Mouse (Mus musculus): ENCODE results near the gene Swt1. TPM values are rescaled to one million over a fixed set of nuclear protein-coding genes. Genes with fewer than 3 reads are reported as not detected.
"Not testable (repeated sequence)": the region's sequence is repeated elsewhere in the genome, so short reads cannot be mapped to it uniquely, and the experiment has no call there.

The Swt1 gene
- 10 to 100 TPM; 12.5 to 13.2 TPM for total RNA-seq (2021)

GRCm38 (mm10) chr1:151428263-151429221, at the start of gene Swt1, which contains the start of gene Trmt1l:
Swt1 (minus strand) TSS chr1:151428455.
Trmt1l (plus strand) TSS chr1:151428542.
- intact Hi-C loops (cut with DNase I), result loop anchor here (10.0 kb wide), 1 partner anchor 1034 kb away; the partner anchor contains the start of genes Odr4 and Tpr
- peak; percentile 99 to 100 for DNase-seq (ENCODE audit: low spot score in 2 of 2)

GRCm38 (mm10) chr1:151472386-151472785, 44.1 kb upstream of the Swt1 start:
- DNase-seq (ENCODE audit: low spot score in 2 of 2); intact Hi-C loops (cut with DNase I): not testable (repeated sequence)

GRCm38 (mm10) chr1:151471429-151471828, 43.2 kb upstream of the Swt1 start:
- intact Hi-C loops (cut with DNase I), result no loop called here
- DNase-seq (ENCODE audit: low spot score in 2 of 2), result no peak

- no peak for DNase-seq (ENCODE audit: low spot score in 2 of 2)
- intact Hi-C loops (cut with DNase I), result no loop called here
Observed at GRCm38 (mm10) chr1:151466571-151466970, 38.3 kb upstream of the Swt1 start.

GRCm38 (mm10) chr1:151464914-151465313, 36.7 kb upstream of the Swt1 start:
- no peak for DNase-seq (ENCODE audit: low spot score in 2 of 2)
- intact Hi-C loops (cut with DNase I), result no loop called here

- intact Hi-C loops (cut with DNase I), result no loop called here
- no peak for DNase-seq (ENCODE audit: low spot score in 2 of 2)
Observed at GRCm38 (mm10) chr1:151461265-151461664, 33.0 kb upstream of the Swt1 start.

- no peak for DNase-seq (ENCODE audit: low spot score in 2 of 2)
- intact Hi-C loops (cut with DNase I), result no loop called here
Observed at GRCm38 (mm10) chr1:151457087-151457486, 28.8 kb upstream of the Swt1 start.

- intact Hi-C loops (cut with DNase I), result no loop called here
- no peak for DNase-seq (ENCODE audit: low spot score in 2 of 2)
Observed at GRCm38 (mm10) chr1:151451946-151452345, 23.7 kb upstream of the Swt1 start.

GRCm38 (mm10) chr1:151450851-151451250, 22.6 kb upstream of the Swt1 start:
- intact Hi-C loops (cut with DNase I), result no loop called here

GRCm38 (mm10) chr1:151449866-151450265, 21.6 kb upstream of the Swt1 start:
- no peak for DNase-seq (ENCODE audit: low spot score in 2 of 2)
- intact Hi-C loops (cut with DNase I), result no loop called here

More at GRCm38 (mm10) chr1:151450851-151451250, 22.6 kb upstream of the Swt1 start:
- no peak for DNase-seq (ENCODE audit: low spot score in 2 of 2)

- DNase-seq (ENCODE audit: low spot score in 2 of 2), result no peak
- intact Hi-C loops (cut with DNase I), result loop anchor here (10.0 kb wide), 1 partner anchor 1011 kb away; no protein-coding TSS in a partner anchor
Observed at GRCm38 (mm10) chr1:151435431-151435830, 7.2 kb upstream of the Swt1 start.

GRCm38 (mm10) chr1:151429316-151429715, 1.1 kb upstream of the Swt1 start:
- DNase-seq (ENCODE audit: low spot score in 2 of 2), result no peak
- intact Hi-C loops (cut with DNase I), result loop anchor here (10.0 kb wide), 1 partner anchor 1035 kb away; the partner anchor contains the start of genes Odr4 and Tpr

GRCm38 (mm10) chr1:151427888-151428262, 380 bp downstream of the Swt1 start:
- intact Hi-C loops (cut with DNase I), result loop anchor here (10.0 kb wide), 1 partner anchor 1033 kb away; the partner anchor contains the start of genes Odr4 and Tpr
- no peak for DNase-seq (ENCODE audit: low spot score in 2 of 2)

GRCm38 (mm10) chr1:151426947-151427600, 1.2 kb downstream of the Swt1 start:
- intact Hi-C loops (cut with DNase I), result loop anchor here (10.0 kb wide), 1 partner anchor 1032 kb away; the partner anchor contains the start of genes Odr4 and Tpr
- DNase-seq (ENCODE audit: low spot score in 2 of 2), result no peak

- no peak for DNase-seq (ENCODE audit: low spot score in 2 of 2)
- intact Hi-C loops (cut with DNase I), result loop anchor here (10.0 kb wide), 1 partner anchor 1027 kb away; the partner anchor contains the start of genes Odr4 and Tpr
Observed at GRCm38 (mm10) chr1:151422178-151422577, 6.1 kb downstream of the Swt1 start.

- intact Hi-C loops (cut with DNase I), result no loop called here
Observed at GRCm38 (mm10) chr1:151409827-151410226, 18.4 kb downstream of the Swt1 start.

GRCm38 (mm10) chr1:151390029-151390428, 38.2 kb downstream of the Swt1 start:
- intact Hi-C loops (cut with DNase I), result no loop called here

More at GRCm38 (mm10) chr1:151409827-151410226, 18.4 kb downstream of the Swt1 start:
- DNase-seq (ENCODE audit: low spot score in 2 of 2), result peak in 1 of 2 experiments; percentile 10

GRCm38 (mm10) chr1:151377353-151377752, 50.9 kb downstream of the Swt1 start:
- no peak for DNase-seq (ENCODE audit: low spot score in 2 of 2)
- intact Hi-C loops (cut with DNase I), result no loop called here

More at GRCm38 (mm10) chr1:151390029-151390428, 38.2 kb downstream of the Swt1 start:
- DNase-seq (ENCODE audit: low spot score in 2 of 2), result no peak

GRCm38 (mm10) chr1:151372823-151373222, 55.4 kb downstream of the Swt1 start:
- intact Hi-C loops (cut with DNase I), result no loop called here
- no peak for DNase-seq (ENCODE audit: low spot score in 2 of 2)

- intact Hi-C loops (cut with DNase I), result no loop called here
- DNase-seq (ENCODE audit: low spot score in 2 of 2), result no peak
Observed at GRCm38 (mm10) chr1:151371543-151371942, 56.7 kb downstream of the Swt1 start.

Measured in left cerebral cortex, postnatal 25 days (tissue).